Mouse (Mus musculus): Measurements from ENCODE around the gene Mucl2.
"Not testable (repeated sequence)": the region's sequence is repeated elsewhere in the genome, so short reads cannot be mapped to it uniquely, and the experiment has no call there.

The Mucl2 gene

DNA sequence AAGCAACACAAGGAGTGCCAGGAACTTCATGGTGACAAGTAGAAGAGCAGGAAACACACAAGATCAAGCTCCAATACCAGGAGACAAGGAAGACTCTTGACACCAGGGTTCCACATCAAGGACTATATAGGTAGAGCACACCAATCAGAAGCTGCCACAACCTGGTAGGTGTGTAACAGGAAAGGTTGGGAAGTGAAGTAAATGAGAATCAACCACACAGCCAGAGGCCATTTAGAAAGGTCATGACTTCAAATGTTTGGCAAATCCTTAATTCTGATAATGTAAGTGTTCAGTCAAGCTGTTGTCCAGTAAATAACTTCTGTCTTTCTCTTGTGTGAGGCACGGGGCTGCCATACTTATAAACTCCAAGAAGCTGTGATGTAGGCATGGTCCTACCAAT, at the start of gene Mucl2:
Mucl2 (minus strand) TSS at position 101 of the 400 bp plus-strand sequence.
- DNase-seq = no peak

DNA sequence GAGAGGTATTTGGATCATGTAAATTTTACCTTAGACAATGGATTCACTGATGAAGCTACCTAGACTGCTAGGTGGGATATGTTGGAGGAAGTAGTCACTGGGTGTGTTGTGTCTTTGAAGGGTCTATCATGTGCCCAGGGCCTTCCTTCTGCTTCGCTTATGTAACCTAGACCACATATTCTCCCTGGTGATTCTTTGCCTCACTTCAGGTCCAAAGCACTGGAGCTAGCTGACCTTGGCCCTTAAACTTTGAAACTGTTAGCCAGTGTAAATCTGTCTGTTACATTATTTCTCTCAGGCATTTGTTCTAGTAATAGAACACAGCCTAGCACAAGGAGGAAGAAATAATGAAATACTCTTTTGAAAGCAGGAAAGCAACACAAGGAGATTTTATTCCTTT, 13.9 kb upstream of the Mucl2 start:
- DNase-seq = not testable (repeated sequence)

Measured in cerebellum, adult 8-10 months (tissue).